Mouse (Mus musculus): Measurements from ENCODE around the gene 1700028P14Rik. TPM values are rescaled to one million over a fixed set of nuclear protein-coding genes. Genes with fewer than 3 reads are reported as not detected.
A peak's percentile ranks its signal among the peaks of the same experiment; 100 is the strongest.

1700028P14Rik gene
- total RNA-seq, 1 experiment = not detected

GRCm38 (mm10) chr19:23576685-23577084, 75.9 kb downstream of the 1700028P14Rik start:
- TF ChIP-seq CHD2 (IDR thresholded peaks at IDR 0.05; ENCODE audit: low read depth, low read length) (no peak), ZC3H11A (IDR thresholded peaks at IDR 0.05; ENCODE audit: borderline replicate concordance, low read depth, low read length) (0 out of 2 replicates have a peak, but pooled peaks have one; percentile 13)
- in situ Hi-C loops (cut with MboI; ENCODE audit: low sequenced_read_pairs in 2 of 2, unreplicated experiment in 2 of 2) = loop anchor here (25.0 kb wide), 1 partner anchor 386 kb away; no protein-coding TSS in a partner anchor
- no peaks in the 10 kb centered on the region for H3K9me3 ChIP-seq (ENCODE audit: control insufficient read depth, insufficient read depth, low read depth, low read length)
- no peaks in the 10 kb centered on the region for H3K4me1 ChIP-seq (ENCODE audit: control insufficient read depth in 2 of 2, insufficient read depth in 2 of 2, low read length in 2 of 2, poor library complexity in 1 of 2)
- H3K4me3 ChIP-seq (ENCODE audit: insufficient read depth in 1 of 2, low read depth in 1 of 2, low read length in 2 of 2, poor library complexity in 1 of 2, severe bottlenecking in 1 of 2) = no peak overlapping the region
- H3K27ac ChIP-seq (ENCODE audit: insufficient read depth, low read depth, low read length, poor library complexity, severe bottlenecking) = no peak overlapping the region
- DNase-seq (ENCODE audit: low read depth, low spot score) = peak; percentile 17
- no peaks in the 10 kb centered on the region for H3K36me3 ChIP-seq (ENCODE audit: control insufficient read depth, insufficient read depth, low read length, poor library complexity, severe bottlenecking)
- H3K9ac ChIP-seq (ENCODE audit: insufficient read depth, low read depth, low read length, poor library complexity, severe bottlenecking) = no peak overlapping the region

DNA sequence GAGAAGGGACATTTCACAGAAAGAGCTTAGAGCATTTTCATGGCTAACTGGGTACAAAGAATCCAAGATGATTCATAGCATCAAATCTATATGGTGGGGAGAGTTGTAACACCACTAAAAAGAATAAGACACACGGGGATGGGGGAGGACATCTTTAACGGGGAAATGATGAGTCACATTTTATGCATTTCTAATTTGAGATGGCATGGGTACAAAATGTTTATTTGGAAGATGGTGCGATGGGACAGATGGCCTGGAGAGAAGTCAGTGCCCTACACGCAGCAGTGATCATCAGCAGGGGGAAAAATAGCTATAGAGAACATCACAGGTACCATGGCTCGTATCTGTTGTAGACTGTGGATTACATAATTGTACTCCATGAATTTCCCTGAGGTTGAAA, 88.9 kb downstream of the 1700028P14Rik start:
- TF ChIP-seq CHD2 (IDR thresholded peaks at IDR 0.05; ENCODE audit: low read depth, low read length) (no peak), ZC3H11A (IDR thresholded peaks at IDR 0.05; ENCODE audit: borderline replicate concordance, low read depth, low read length) (no peak), ZNF384 (IDR thresholded peaks at IDR 0.05; ENCODE audit: low read depth, low read length) (no peak), HCFC1 (IDR thresholded peaks at IDR 0.05; ENCODE audit: borderline replicate concordance, insufficient read depth, low read length) (no peak), MAFK (IDR thresholded peaks at IDR 0.05; ENCODE audit: insufficient read depth, low read depth, low read length) (no peak)
- Histone ChIP-seq H3K27ac (ENCODE audit: insufficient read depth, low read depth, low read length, poor library complexity, severe bottlenecking) (no peak overlapping the region), H3K4me3 (ENCODE audit: insufficient read depth in 1 of 2, low read depth in 1 of 2, low read length in 2 of 2, poor library complexity in 1 of 2, severe bottlenecking in 1 of 2) (no peak overlapping the region), H3K9ac (ENCODE audit: insufficient read depth, low read depth, low read length, poor library complexity, severe bottlenecking) (no peak overlapping the region), H3K4me1 (ENCODE audit: control insufficient read depth in 2 of 2, insufficient read depth in 2 of 2, low read length in 2 of 2, poor library complexity in 1 of 2) (no peaks in the 10 kb centered on the region), H3K9me3 (ENCODE audit: control insufficient read depth, insufficient read depth, low read depth, low read length) (no peaks in the 10 kb centered on the region), H3K36me3 (ENCODE audit: control insufficient read depth, insufficient read depth, low read length, poor library complexity, severe bottlenecking) (no peaks in the 10 kb centered on the region)
- DNase-seq (ENCODE audit: low read depth, low spot score) = no peak
- in situ Hi-C loops (cut with MboI; ENCODE audit: low sequenced_read_pairs in 2 of 2, unreplicated experiment in 2 of 2) = no loop called here

DNA sequence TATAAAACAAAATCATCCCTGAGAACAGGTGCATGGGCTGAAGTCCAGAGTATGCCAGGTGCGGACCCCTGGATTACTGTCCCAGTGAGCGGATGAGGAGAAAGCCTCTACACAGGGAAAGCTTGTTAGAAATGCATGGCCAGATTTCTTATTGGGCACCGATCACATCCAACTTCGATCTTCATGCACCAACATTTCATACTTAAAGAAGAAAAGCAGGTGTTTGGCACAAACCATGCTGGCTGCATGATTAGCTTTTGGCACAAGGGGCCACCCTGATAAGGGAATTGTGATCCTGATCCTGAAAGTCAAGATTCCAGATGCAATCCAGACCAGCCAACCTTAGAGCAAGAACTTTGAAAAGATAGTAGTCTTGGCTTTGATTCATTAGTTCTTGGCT, 90.0 kb downstream of the 1700028P14Rik start:
- Histone ChIP-seq H3K27ac (ENCODE audit: insufficient read depth, low read depth, low read length, poor library complexity, severe bottlenecking) (no peak overlapping the region), H3K9ac (ENCODE audit: insufficient read depth, low read depth, low read length, poor library complexity, severe bottlenecking) (no peak overlapping the region), H3K4me3 (ENCODE audit: insufficient read depth in 1 of 2, low read depth in 1 of 2, low read length in 2 of 2, poor library complexity in 1 of 2, severe bottlenecking in 1 of 2) (no peak overlapping the region), H3K4me1 (ENCODE audit: control insufficient read depth in 2 of 2, insufficient read depth in 2 of 2, low read length in 2 of 2, poor library complexity in 1 of 2) (no peaks in the 10 kb centered on the region), H3K9me3 (ENCODE audit: control insufficient read depth, insufficient read depth, low read depth, low read length) (no peaks in the 10 kb centered on the region), H3K36me3 (ENCODE audit: control insufficient read depth, insufficient read depth, low read length, poor library complexity, severe bottlenecking) (no peaks in the 10 kb centered on the region)
- no peak for TF ChIP-seq ZNF384 (IDR thresholded peaks at IDR 0.05; ENCODE audit: low read depth, low read length)
- in situ Hi-C loops (cut with MboI; ENCODE audit: low sequenced_read_pairs in 2 of 2, unreplicated experiment in 2 of 2) = no loop called here
- DNase-seq (ENCODE audit: low read depth, low spot score) = no peak

GRCm38 (mm10) chr19:23562061-23562460, 90.6 kb downstream of the 1700028P14Rik start:
- TF ChIP-seq CHD2 (IDR thresholded peaks at IDR 0.05; ENCODE audit: low read depth, low read length) = no peak
- no peak for TF ChIP-seq ZNF384 (IDR thresholded peaks at IDR 0.05; ENCODE audit: low read depth, low read length)
- no peak for TF ChIP-seq MAFK (IDR thresholded peaks at IDR 0.05; ENCODE audit: insufficient read depth, low read depth, low read length)
- TF ChIP-seq ZC3H11A (IDR thresholded peaks at IDR 0.05; ENCODE audit: borderline replicate concordance, low read depth, low read length) = no peak
- no peak for TF ChIP-seq HCFC1 (IDR thresholded peaks at IDR 0.05; ENCODE audit: borderline replicate concordance, insufficient read depth, low read length)
- DNase-seq (ENCODE audit: low read depth, low spot score) = no peak

DNA sequence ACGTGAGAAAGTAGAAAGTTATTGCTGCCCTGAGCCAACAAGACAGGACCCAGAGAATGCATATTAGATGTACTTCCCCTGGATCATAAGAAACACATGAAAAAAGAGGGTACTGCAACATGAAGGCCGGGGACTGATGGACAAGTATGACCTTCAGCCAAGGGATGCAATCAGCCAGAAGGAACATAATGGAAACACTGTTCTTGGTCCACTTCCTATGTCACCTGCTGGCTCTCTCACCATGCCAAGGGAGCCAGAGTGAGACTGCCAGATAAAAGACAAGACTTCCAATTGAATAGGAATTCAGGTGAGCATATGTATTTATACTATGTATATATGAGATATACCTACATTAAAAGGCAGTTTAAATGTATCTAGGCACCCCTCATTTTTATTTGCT, 99.2 kb downstream of the 1700028P14Rik start:
- Histone ChIP-seq H3K9me3 (ENCODE audit: control insufficient read depth, insufficient read depth, low read depth, low read length) (no peaks in the 10 kb centered on the region), H3K4me1 (ENCODE audit: control insufficient read depth in 2 of 2, insufficient read depth in 2 of 2, low read length in 2 of 2, poor library complexity in 1 of 2) (no peaks in the 10 kb centered on the region; a peak in 1 of 4 replicates), H3K4me3 (ENCODE audit: insufficient read depth in 1 of 2, low read depth in 1 of 2, low read length in 2 of 2, poor library complexity in 1 of 2, severe bottlenecking in 1 of 2) (no peak overlapping the region), H3K36me3 (ENCODE audit: control insufficient read depth, insufficient read depth, low read length, poor library complexity, severe bottlenecking) (no peaks in the 10 kb centered on the region), H3K27ac (ENCODE audit: insufficient read depth, low read depth, low read length, poor library complexity, severe bottlenecking) (no peak overlapping the region), H3K9ac (ENCODE audit: insufficient read depth, low read depth, low read length, poor library complexity, severe bottlenecking) (no peak overlapping the region)
- TF ChIP-seq ZC3H11A (IDR thresholded peaks at IDR 0.05; ENCODE audit: borderline replicate concordance, low read depth, low read length) (no peak), ZNF384 (IDR thresholded peaks at IDR 0.05; ENCODE audit: low read depth, low read length) (no peak), MAFK (IDR thresholded peaks at IDR 0.05; ENCODE audit: insufficient read depth, low read depth, low read length) (no peak), CHD2 (IDR thresholded peaks at IDR 0.05; ENCODE audit: low read depth, low read length) (no peak), HCFC1 (IDR thresholded peaks at IDR 0.05; ENCODE audit: borderline replicate concordance, insufficient read depth, low read length) (no peak)
- no peak for DNase-seq (ENCODE audit: low read depth, low spot score)
- in situ Hi-C loops (cut with MboI; ENCODE audit: low sequenced_read_pairs in 2 of 2, unreplicated experiment in 2 of 2) = no loop called here

More at GRCm38 (mm10) chr19:23562061-23562460, 90.6 kb downstream of the 1700028P14Rik start:
- in situ Hi-C loops (cut with MboI; ENCODE audit: low sequenced_read_pairs in 2 of 2, unreplicated experiment in 2 of 2) = no loop called here
- Histone ChIP-seq H3K9me3 (ENCODE audit: control insufficient read depth, insufficient read depth, low read depth, low read length) (no peaks in the 10 kb centered on the region), H3K9ac (ENCODE audit: insufficient read depth, low read depth, low read length, poor library complexity, severe bottlenecking) (no peak overlapping the region), H3K27ac (ENCODE audit: insufficient read depth, low read depth, low read length, poor library complexity, severe bottlenecking) (no peak overlapping the region), H3K36me3 (ENCODE audit: control insufficient read depth, insufficient read depth, low read length, poor library complexity, severe bottlenecking) (no peaks in the 10 kb centered on the region), H3K4me1 (ENCODE audit: control insufficient read depth in 2 of 2, insufficient read depth in 2 of 2, low read length in 2 of 2, poor library complexity in 1 of 2) (no peaks in the 10 kb centered on the region), H3K4me3 (ENCODE audit: insufficient read depth in 1 of 2, low read depth in 1 of 2, low read length in 2 of 2, poor library complexity in 1 of 2, severe bottlenecking in 1 of 2) (no peak overlapping the region)
